Mouse (Mus musculus) midbrain, embryonic 12.5 days (tissue): ENCODE measurements around the gene Celsr1. TPM values are rescaled to one million over a fixed set of nuclear protein-coding genes. Genes with fewer than 3 reads are reported as not detected.

Experiments used
- ATAC-seq: fragments of 200-750 bp; cut with Nextera tagmentation; 2 replicates; pipeline ENCODE4 v1.8.0; 2017; ENCODE audit warnings: low read depth, moderate TSS enrichment, moderate library complexity; ENCODE audit not compliant: low FRiP score
- H3K27ac ChIP-seq: fragments of 300-500 bp; sonication (generic); replicated peaks from 2 replicates; pipeline ENCODE4 v1.5.1; 2016; ENCODE audit warnings: mild to moderate bottlenecking
- H3K27me3 ChIP-seq: fragments of 300-500 bp; sonication (generic); 2 replicates; pipeline ENCODE4 v1.6.1; 2016; ENCODE audit warnings: mild to moderate bottlenecking
- H3K36me3 ChIP-seq: fragments of 300-500 bp; sonication (generic); 2 replicates; pipeline ENCODE4 v1.6.1; 2016
- H3K4me1 ChIP-seq: fragments of 300-500 bp; sonication (generic); 2 replicates; pipeline ENCODE4 v1.6.1; 2016
- H3K4me2 ChIP-seq: fragments of 300-500 bp; sonication (generic); replicated peaks from 2 replicates; pipeline ENCODE4 v1.6.1; 2016; ENCODE audit warnings: mild to moderate bottlenecking, moderate library complexity
- H3K4me3 ChIP-seq: fragments of 300-500 bp; sonication (generic); 2 replicates; pipeline ENCODE4 v1.5.1; 2016; ENCODE audit warnings: mild to moderate bottlenecking
- H3K9ac ChIP-seq: fragments of 300-500 bp; sonication (generic); replicated peaks from 2 replicates; pipeline ENCODE4 v1.6.1; 2016; ENCODE audit warnings: mild to moderate bottlenecking, moderate library complexity
- H3K9me3 ChIP-seq: fragments of 300-500 bp; sonication (generic); 2 replicates; pipeline ENCODE4 v1.6.1; 2016; ENCODE audit warnings: mild to moderate bottlenecking
- WGBS: fragments of 180-500 bp; shearing (Covaris S2); methylation state at CpG from one replicate; pipeline ENCODE4 v1.1.7; 2016; 5-methylcytosine and 5-hydroxymethylcytosine counted together
- polyA plus RNA-seq: library from polyadenylated mRNA; unstranded; fragments of >200 nt; fragmentation: Nextera tagmentation; extraction: Ambion mirVana; gene quantifications from 2 replicates; pipeline ENCODE4 v1.2.1, GENCODE M21; 2016

Gene Celsr1
- polyA plus RNA-seq, 1 experiment from 2014 or later, result 3.4 TPM

DNA sequence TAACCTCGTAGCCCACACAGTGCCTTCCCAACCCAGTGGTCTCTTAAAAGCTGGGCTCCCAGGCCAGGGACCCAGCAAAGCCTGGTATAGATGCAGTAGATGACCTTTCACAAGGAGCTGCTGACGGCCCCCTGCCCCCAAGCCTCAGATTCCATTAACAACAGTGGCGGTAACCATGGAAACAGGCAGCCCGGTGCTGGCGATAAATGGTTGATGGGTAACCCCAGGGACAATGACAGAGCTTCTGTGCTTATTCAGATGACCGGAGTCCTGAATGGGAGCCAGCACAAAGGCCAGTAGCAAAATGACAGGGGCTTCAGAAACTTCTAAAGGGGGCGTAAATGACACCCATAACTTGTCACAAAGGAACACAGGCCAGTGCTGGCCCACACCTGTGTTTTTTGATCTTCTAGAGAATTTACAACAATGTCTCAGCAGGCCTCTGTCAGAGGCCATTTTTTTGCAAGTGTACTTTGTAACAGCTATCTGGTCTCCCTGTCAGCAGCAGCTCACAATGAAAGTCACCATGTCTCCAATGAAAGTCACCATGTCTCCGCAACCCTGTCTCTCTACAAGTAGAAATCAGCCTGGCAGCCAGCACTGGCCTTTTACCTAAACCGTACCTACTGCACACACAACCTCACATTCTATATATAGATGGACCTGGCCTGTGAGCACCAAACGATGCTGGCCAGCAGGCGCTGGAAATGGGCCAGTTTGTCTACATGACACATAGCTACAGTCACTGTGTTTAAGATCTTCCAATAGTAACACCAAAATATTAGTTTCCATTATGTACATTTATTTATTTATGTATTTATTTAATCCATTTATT lies 27.7 kb downstream of the Celsr1 start:
- no peaks in the 10 kb centered on the region for H3K36me3 ChIP-seq
- no peak overlapping the region for H3K9ac ChIP-seq
- H3K4me2 ChIP-seq, result peak overlapping the region; percentile 29
- WGBS, result 10% methylated on average over 11 of the region's 11 CpGs
- no peaks in the 10 kb centered on the region for H3K9me3 ChIP-seq
- ATAC-seq, result peak; percentile 82
- H3K4me3 ChIP-seq, result no peak overlapping the region
- peak overlapping the region; percentile 89 for H3K27ac ChIP-seq
- H3K27me3 ChIP-seq, result peaks cover 35% of the 10 kb centered on the region
- H3K4me1 ChIP-seq, result peaks cover 44% of the 10 kb centered on the region

DNA sequence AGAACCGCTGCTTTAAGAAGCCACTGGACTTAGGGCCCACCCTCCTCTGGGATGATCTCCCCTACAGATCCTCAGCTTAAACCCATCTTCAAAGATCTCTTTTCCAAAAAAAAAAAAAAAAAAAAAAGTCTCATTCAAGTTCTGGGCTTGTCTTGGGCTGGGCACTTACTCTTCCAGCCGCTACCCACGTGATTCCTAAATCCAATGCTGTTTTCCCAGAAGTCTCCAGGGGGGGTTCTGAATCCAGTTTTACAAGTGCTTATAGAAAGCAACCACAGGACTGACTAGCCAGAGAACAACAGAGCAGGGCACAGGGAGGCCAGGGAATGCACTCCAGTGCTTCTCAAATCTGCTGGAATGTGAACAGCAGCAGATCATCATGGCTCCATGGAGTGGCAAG lies 29.5 kb downstream of the Celsr1 start:
- peaks cover 56% of the 10 kb centered on the region for H3K4me1 ChIP-seq
- no peak overlapping the region for H3K27ac ChIP-seq
- no peak overlapping the region for H3K4me3 ChIP-seq
- WGBS, result 80% methylated on average over 3 of the region's 3 CpGs
- H3K9ac ChIP-seq, result no peak overlapping the region
- no peaks in the 10 kb centered on the region for H3K36me3 ChIP-seq
- peaks cover 41% of the 10 kb centered on the region for H3K27me3 ChIP-seq
- no peak overlapping the region for H3K4me2 ChIP-seq
- no peak for ATAC-seq
- H3K9me3 ChIP-seq, result no peaks in the 10 kb centered on the region

DNA sequence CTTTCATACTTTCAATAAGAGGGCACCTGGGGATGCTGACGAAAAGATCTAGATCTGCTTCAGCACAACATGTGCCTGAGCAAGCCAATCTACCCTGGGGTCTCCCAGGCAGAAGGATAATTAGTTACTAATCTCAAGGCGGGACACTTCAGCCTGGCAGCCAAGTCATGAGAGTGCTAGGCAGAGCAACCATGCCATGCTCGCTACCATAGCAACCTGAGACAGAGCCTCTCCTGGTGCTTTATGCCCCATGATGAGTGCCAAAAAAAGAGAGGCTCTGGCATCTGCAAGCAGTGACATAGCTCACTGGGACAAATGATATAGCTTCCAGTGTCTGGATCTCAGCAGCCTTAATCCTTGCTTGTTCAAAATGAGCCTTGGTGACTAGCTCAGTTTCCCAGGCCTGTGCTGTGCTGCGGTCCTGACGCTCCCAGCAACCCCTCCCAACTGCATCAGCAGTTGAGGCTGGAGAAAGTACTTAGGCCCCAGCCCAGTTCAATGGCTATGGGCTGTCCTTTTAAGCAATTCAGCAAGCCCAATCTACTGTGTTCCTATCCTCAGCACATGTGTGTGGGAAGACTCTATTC lies 32.8 kb downstream of the Celsr1 start:
- 28% methylated on average over 5 of the region's 5 CpGs for WGBS
- Histone ChIP-seq H3K4me1 (peaks cover 56% of the 10 kb centered on the region), H3K9ac (no peak overlapping the region)

DNA sequence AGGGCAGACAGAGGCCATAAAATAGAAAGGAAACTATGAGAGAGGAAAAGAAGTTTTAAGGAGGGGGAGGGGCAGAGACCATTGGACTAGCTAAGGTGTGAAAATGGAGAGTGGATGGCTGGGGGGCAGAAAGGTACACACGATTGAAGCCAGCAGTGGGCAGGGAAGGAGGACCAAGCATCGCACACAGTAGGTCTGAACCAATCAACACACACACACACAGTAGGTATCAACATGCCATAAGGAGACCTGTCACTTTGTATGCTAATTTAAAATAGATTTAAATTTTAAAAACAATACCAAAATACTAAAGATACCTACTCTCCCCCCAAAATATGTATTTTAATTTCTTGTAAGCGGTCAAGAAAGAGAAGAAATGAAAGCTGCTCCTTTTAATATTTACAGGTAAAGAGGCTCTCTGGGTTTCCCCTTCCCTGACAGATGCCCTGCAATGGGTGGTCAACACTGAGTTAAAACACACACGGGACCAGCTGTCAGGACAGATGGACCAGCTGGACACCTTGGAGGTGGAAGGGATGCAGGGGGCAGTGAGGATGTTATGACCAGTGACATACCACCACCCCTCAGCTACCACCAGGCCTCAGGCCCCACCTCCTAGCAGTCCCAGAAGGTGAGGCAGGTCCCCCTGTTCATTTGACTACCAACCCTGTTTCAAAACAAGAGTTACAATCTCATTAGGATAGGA lies 34.9 kb downstream of the Celsr1 start:
- Histone ChIP-seq H3K4me2 (no peak overlapping the region), H3K27ac (no peak overlapping the region), H3K36me3 (no peaks in the 10 kb centered on the region), H3K9me3 (no peaks in the 10 kb centered on the region), H3K4me1 (peaks cover 62% of the 10 kb centered on the region), H3K27me3 (peaks cover 29% of the 10 kb centered on the region), H3K9ac (no peak overlapping the region), H3K4me3 (no peak overlapping the region)
- no peak for ATAC-seq
- 85% methylated on average over 4 of the region's 4 CpGs for WGBS

More for the DNA sequence above, 32.8 kb downstream of the Celsr1 start:
- peak overlapping the region; percentile 79 for H3K27ac ChIP-seq
- H3K4me2 ChIP-seq, result no peak overlapping the region
- H3K9me3 ChIP-seq, result no peaks in the 10 kb centered on the region
- peak; percentile 55 for ATAC-seq
- H3K4me3 ChIP-seq, result no peak overlapping the region
- H3K36me3 ChIP-seq, result no peaks in the 10 kb centered on the region
- H3K27me3 ChIP-seq, result peaks cover 29% of the 10 kb centered on the region

DNA sequence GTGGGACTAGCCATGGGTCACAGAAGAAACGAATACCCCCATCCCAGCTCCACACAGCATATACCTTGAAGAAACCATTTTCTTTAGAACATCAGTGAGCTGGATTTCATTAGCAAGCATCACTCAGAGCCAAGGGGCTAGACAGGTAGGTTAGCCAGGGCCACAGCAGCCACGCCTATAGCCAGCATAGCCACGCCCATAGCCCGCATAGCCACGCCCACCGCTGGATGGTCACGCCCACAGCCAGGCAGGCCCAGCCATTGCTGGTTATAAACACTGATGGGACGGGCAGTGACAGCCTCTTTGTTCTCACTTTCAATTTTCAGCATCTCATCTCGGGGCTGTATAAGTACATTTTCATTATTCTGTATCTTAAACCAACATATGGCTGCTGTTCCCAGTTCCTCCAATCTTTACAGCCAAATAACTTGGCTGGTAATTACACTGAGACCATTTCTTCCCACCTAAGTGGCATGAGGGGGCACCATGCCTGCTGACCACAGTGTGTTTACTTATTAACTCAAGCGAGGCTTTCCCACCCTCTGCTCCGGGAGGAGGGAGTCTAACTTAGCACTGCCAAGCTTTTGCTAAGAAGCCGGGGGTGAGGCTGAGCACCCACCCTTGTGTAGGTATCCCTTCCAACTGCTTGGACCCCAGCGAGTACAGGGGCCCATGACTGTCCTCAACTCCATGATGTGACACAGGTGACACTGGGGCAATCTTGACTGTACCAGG lies 37.4 kb downstream of the Celsr1 start:
- H3K36me3 ChIP-seq, result no peaks in the 10 kb centered on the region
- H3K4me3 ChIP-seq, result no peak overlapping the region
- WGBS, result 47% methylated on average over 13 of the region's 13 CpGs
- no peak overlapping the region for H3K27ac ChIP-seq
- no peak overlapping the region for H3K4me2 ChIP-seq
- H3K27me3 ChIP-seq, result peaks cover 22% of the 10 kb centered on the region
- H3K9ac ChIP-seq, result no peak overlapping the region
- ATAC-seq, result no peak
- peaks cover 77% of the 10 kb centered on the region for H3K4me1 ChIP-seq
- no peaks in the 10 kb centered on the region for H3K9me3 ChIP-seq

DNA sequence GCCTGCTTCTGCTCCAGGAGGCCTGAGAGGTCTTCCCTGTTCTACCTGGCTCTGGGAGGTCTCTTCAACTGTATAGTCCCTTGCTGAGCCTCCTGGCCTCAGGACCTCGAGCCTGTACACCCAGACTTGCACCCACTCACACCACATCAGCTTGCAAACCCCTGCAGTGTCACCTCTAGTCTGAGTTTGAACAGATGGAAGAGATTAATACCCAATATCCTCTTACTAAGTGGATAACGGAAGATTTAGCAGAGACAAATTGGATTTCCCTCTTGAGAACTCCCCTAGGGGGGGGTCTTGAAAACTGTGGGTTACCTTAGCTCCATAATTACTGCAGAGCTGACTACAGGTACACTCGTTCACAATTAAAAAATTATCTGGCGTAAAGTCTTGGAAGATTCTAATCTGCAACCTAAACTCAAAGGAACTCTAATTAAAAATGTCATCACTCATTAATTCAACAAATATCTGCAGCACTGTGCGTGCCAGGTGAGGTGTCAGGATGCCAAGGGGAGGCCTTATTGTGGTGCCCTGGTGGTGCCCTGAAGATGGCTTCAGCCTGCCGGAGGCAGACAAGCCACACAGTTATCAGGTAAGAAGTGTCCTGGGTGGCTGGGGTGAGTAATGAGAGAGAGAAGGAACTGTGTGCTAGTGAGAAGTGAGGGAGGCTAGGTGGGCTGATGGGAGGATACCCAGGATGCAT lies 38.5 kb downstream of the Celsr1 start:
- Histone ChIP-seq H3K27ac (peak overlapping the region; percentile 79), H3K36me3 (no peaks in the 10 kb centered on the region), H3K4me3 (no peak overlapping the region), H3K9ac (no peak overlapping the region), H3K4me1 (peaks cover 67% of the 10 kb centered on the region), H3K4me2 (no peak overlapping the region), H3K27me3 (peaks cover 17% of the 10 kb centered on the region; the same call in 1 of the 2 replicates), H3K9me3 (no peaks in the 10 kb centered on the region)
- no peak for ATAC-seq
- WGBS, result 75% methylated on average over 6 of the region's 6 CpGs

DNA sequence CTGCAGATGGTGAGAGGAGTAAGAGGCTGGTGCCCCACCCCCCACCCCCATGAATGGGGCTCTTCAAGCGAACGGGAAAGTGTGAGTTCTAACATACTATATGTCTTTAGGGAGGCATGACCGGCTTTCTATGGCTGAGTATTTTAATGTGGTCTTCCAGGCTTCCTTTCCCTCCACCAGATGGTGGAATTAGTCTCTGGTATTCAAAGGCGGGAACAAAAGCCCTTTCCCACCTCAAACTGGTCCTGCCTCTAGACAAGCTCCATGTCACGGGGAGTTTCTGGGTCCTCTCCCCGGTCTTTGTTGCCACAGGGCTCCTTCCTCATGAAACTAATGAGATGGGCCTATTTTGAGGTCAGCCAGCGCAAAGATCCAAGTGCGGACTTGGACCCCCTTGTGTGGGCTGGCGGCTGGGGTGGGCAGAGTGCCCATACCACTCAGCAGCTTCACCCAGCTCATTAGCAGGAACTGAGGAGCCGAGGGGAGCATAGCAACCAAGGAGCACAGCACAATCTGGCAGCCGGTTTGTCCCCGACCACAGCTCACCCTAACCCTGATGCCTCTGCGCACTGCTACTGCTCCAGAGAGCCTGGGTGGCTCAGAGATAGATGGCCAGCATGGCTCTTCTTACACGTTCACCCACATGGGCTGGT lies 39.5 kb downstream of the Celsr1 start:
- Histone ChIP-seq H3K9ac (no peak overlapping the region), H3K27ac (peak overlapping the region; percentile 79), H3K4me1 (peaks cover 59% of the 10 kb centered on the region), H3K4me2 (peak overlapping the region; percentile 2; the same call in 1 of the 2 replicates), H3K4me3 (no peak overlapping the region), H3K27me3 (peaks cover 11% of the 10 kb centered on the region; the same call in 1 of the 2 replicates), H3K9me3 (no peaks in the 10 kb centered on the region), H3K36me3 (no peaks in the 10 kb centered on the region)
- peak; percentile 72 for ATAC-seq
- WGBS, result 30% methylated on average over 14 of the region's 14 CpGs

DNA sequence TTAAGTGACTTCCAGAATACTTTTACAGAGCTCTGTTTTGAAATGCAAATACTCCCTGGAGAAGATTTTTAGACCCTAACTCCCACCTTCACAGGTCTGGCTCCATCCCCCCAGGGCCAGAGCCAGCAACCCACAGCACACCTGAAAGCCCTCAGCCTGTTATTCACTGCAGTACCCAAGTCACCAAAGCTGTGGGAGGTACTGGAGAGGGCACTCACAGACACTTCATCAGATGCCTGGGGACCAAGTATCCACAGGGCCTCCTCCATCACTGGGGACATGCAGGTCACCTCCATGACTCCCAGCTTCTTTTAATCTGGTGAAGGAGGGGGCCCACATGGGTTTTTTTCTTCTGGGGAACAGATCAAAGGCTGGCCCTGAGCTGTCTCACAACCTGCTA lies 40.2 kb downstream of the Celsr1 start:
- H3K27ac ChIP-seq, result peak overlapping the region; percentile 79
- peaks cover 57% of the 10 kb centered on the region for H3K4me1 ChIP-seq
- H3K9ac ChIP-seq, result no peak overlapping the region
- peaks cover 11% of the 10 kb centered on the region; the same call in 1 of the 2 replicates for H3K27me3 ChIP-seq
- no peaks in the 10 kb centered on the region for H3K36me3 ChIP-seq
- H3K4me2 ChIP-seq, result no peak overlapping the region
- H3K4me3 ChIP-seq, result no peak overlapping the region
- H3K9me3 ChIP-seq, result no peaks in the 10 kb centered on the region
- ATAC-seq, result 0 out of 2 replicates have a peak, but pooled peaks have one; percentile 20

DNA sequence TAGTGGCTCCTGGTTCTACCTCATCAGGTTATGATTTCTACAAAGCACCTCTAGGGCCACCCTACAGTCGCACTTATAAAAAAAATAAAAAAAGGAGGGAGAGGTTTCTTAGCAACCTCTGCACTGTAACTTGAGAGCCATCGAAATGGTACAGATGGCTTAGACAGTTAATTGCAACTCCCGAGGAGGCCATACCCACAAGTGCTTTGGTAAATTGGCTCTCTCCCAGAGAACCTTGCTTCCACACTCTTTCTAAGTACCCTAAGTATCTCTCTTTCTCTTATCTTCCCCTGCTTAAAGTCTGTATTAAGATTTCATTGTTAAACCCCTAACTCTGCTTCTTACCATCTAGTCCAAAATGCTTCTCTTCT lies 41.5 kb downstream of the Celsr1 start:
- H3K36me3 ChIP-seq, result no peaks in the 10 kb centered on the region
- H3K4me1 ChIP-seq, result peaks cover 51% of the 10 kb centered on the region
- no peaks in the 10 kb centered on the region for H3K9me3 ChIP-seq
- no peak for ATAC-seq
- peak overlapping the region; percentile 27 for H3K27ac ChIP-seq
- H3K27me3 ChIP-seq, result peaks cover 5% of the 10 kb centered on the region; the same call in 1 of the 2 replicates
- no peak overlapping the region for H3K4me2 ChIP-seq
- H3K4me3 ChIP-seq, result no peak overlapping the region
- H3K9ac ChIP-seq, result no peak overlapping the region
- WGBS, result 44% methylated on average over 3 of the region's 3 CpGs

DNA sequence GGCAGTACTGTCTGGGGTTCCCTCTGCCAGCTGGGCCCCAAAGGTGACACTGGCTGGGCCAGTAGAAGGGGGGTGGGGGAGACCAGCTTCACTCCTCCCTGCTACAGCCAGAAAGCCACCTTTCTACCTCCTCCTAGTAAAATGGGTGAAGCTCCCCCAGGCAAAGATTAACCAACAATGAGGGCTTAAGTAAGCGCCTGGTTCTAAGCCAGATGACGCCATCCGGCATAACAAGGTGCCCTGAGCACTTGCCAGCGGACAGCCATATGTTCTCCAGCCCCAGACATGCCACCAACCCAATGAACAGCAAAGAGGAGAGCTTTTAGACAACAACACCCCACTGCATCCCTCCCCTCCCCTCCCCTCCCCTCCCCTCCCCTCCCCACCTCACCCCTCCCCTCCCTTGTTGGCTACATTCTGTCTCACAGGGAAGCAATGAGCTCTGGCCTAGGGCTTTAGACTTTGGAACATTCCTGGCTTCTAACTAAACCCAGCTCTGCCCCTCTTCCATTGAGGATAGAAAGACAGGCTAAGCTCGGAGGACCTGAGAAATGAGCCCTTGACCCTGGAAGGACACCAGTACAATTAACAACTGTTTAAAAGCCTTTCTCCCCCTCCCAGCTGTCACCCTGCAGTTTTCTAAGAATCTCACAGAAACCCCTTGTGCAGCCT lies 42.0 kb downstream of the Celsr1 start:
- H3K9ac ChIP-seq, result 0 out of 2 replicates have a peak overlapping the region, but pooled peaks have one; percentile 0
- no peak overlapping the region for H3K4me2 ChIP-seq
- H3K36me3 ChIP-seq, result no peaks in the 10 kb centered on the region
- H3K27ac ChIP-seq, result peak overlapping the region; percentile 27
- ATAC-seq, result no peak
- peaks cover 2% of the 10 kb centered on the region; the same call in 1 of the 2 replicates for H3K27me3 ChIP-seq
- 35% methylated on average over 5 of the region's 5 CpGs for WGBS
- no peak overlapping the region for H3K4me3 ChIP-seq
- no peaks in the 10 kb centered on the region for H3K9me3 ChIP-seq
- peaks cover 46% of the 10 kb centered on the region for H3K4me1 ChIP-seq
